Mouse (Mus musculus) regulatory T cell (primary cell): ENCODE measurements at regions not wholly inside any gene's neighbourhood (a gene's known extent, or its start where the extent isn't known, plus 50 kb on each side); places are given as distances from the start of the nearest gene placed in this dataset.

Source experiments
- in situ Hi-C: fragments of 300-600 bp; cut with MboI, MseI; formaldehyde crosslinking; loops from one replicate; pipeline ENCODE4 v1.15.1; 2025; ENCODE audit warnings: high pct_unique_total_duplicates

GRCm38 (mm10) chr15:51391352-51391751 lies 2493.4 kb upstream of the Gm7489 start:
- in situ Hi-C loops, result no loop called here

- in situ Hi-C loops, result no loop called here
These were observed 2492.0 kb upstream of the Gm7489 start for GRCm38 (mm10) chr15:51392449-51393405.

- in situ Hi-C loops, result no loop called here
These were observed 2488.7 kb upstream of the Gm7489 start for GRCm38 (mm10) chr15:51395961-51396360.

GRCm38 (mm10) chr15:51403581-51403980 lies 2481.1 kb upstream of the Gm7489 start:
- in situ Hi-C loops, result loop anchor here (10.0 kb wide), 1 partner anchor 1539 kb away; no protein-coding TSS in a partner anchor

GRCm38 (mm10) chr15:51409791-51410308 lies 2474.9 kb upstream of the Gm7489 start:
- in situ Hi-C loops, result loop anchor here (10.0 kb wide), 1 partner anchor 1545 kb away; no protein-coding TSS in a partner anchor

- in situ Hi-C loops, result no loop called here
These were observed 2472.7 kb upstream of the Gm7489 start for GRCm38 (mm10) chr15:51411966-51412365.

GRCm38 (mm10) chr15:51442606-51443005 lies 2442.1 kb upstream of the Gm7489 start:
- in situ Hi-C loops, result no loop called here

- in situ Hi-C loops, result no loop called here
These were observed 2414.8 kb upstream of the Gm7489 start for GRCm38 (mm10) chr15:51469895-51470294.

GRCm38 (mm10) chr15:51471143-51471542 lies 2413.6 kb upstream of the Gm7489 start:
- in situ Hi-C loops, result no loop called here

GRCm38 (mm10) chr15:51472049-51472448 lies 2412.7 kb upstream of the Gm7489 start:
- in situ Hi-C loops, result no loop called here

- in situ Hi-C loops, result no loop called here
These were observed 2402.8 kb upstream of the Gm7489 start for GRCm38 (mm10) chr15:51481856-51482255.

GRCm38 (mm10) chr15:51484207-51484606 lies 2400.5 kb upstream of the Gm7489 start:
- in situ Hi-C loops, result no loop called here

GRCm38 (mm10) chr15:51485554-51485953 lies 2399.2 kb upstream of the Gm7489 start:
- in situ Hi-C loops, result no loop called here

- in situ Hi-C loops, result no loop called here
These were observed 2382.5 kb upstream of the Gm7489 start for GRCm38 (mm10) chr15:51502058-51502741.

GRCm38 (mm10) chr15:51502742-51503270 lies 2381.9 kb upstream of the Gm7489 start:
- in situ Hi-C loops, result no loop called here

GRCm38 (mm10) chr15:51503341-51503740 lies 2381.4 kb upstream of the Gm7489 start:
- in situ Hi-C loops, result no loop called here

GRCm38 (mm10) chr15:51504016-51504760 lies 2380.5 kb upstream of the Gm7489 start:
- in situ Hi-C loops, result no loop called here

GRCm38 (mm10) chr15:51504789-51505188 lies 2379.9 kb upstream of the Gm7489 start:
- in situ Hi-C loops, result no loop called here

GRCm38 (mm10) chr15:51507126-51507525 lies 2377.6 kb upstream of the Gm7489 start:
- in situ Hi-C loops, result no loop called here

GRCm38 (mm10) chr15:51511319-51511718 lies 2373.4 kb upstream of the Gm7489 start:
- in situ Hi-C loops, result no loop called here

- in situ Hi-C loops, result no loop called here
These were observed 2348.4 kb upstream of the Gm7489 start for GRCm38 (mm10) chr15:51536317-51536716.
